Mouse (Mus musculus): Measurements from ENCODE around the gene Serp1.
"Not testable (repeated sequence)": the region's sequence is repeated elsewhere in the genome, so short reads cannot be mapped to it uniquely, and the experiment has no call there.

The Serp1 gene

DNA sequence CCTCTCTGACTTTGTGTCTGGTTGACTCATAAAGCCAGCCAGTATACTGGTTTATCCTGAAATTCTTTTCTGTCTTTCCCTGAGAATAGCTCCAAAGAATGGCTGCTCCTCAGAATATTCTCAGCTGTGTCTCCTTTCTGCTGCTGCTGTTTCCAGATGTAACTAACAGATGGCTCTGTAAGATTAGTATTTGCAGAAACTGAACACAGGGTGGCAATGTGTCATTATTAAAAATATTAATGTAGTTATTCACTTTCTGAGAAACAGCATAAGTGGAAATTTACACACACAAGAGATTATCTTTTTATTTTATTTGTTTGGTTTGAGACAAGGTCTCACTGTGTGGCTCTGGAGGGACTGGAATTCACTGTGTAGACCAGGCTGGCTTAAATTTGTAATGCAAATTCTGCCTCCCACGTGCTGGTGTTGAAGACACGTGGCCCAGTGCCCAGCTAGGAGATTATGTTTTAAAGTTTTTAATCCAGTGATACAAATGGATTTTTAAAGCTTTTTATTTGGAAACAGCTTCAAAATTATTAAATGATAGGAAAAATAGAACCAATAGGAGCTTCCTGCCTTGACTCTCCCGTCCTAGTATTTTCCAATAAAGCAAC is 21.9 kb downstream of the Serp1 start:
- no peak for DNase-seq

GRCm38 (mm10) chr3:58501961-58502360 is 23.7 kb downstream of the Serp1 start:
- DNase-seq: no peak

- DNase-seq: peak; percentile 29
Observed at GRCm38 (mm10) chr3:58493621-58494020, 32.1 kb downstream of the Serp1 start.

GRCm38 (mm10) chr3:58490787-58491186 is 34.9 kb downstream of the Serp1 start:
- peak; percentile 22 for DNase-seq

GRCm38 (mm10) chr3:58487999-58488775 is 37.5 kb downstream of the Serp1 start:
- DNase-seq: no peak

DNA sequence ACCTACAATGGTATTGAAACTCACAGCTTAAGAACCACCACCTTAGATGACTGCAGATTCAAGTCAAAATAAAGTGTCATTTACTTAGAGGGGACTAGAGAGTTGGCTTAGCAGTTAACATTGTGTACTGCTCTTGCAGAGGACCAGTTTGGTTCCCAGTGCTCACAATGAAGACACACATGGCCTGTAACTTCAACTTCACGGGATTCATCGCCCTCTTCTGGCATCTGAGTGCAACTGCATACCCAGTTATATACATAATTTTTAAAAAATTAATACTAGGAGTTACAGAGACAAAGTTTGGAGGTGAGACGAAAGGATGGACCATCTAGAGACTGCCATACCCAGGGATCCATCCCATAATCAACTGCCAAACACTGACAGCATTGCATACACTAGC is 38.6 kb downstream of the Serp1 start:
- no peak for DNase-seq

DNA sequence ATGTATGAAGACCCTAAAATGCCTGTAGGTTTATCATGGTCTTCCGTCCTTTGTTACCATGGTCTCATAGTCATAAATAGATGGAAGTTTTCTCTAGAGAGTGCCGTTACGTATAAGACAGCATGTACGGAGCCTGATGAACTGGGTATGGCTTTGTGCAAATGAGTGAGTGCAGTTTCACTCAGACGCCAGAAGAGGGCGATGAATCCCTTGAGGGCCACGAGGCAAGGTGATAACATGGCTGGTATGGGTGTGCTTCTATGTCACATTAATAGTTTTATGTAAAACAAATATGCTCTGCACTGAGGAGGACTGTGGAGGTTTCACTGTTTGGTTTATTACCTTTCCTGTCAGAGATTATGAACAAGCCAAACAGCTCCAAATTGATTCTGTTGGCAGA is 39.8 kb downstream of the Serp1 start:
- DNase-seq: no peak

GRCm38 (mm10) chr3:58478755-58479455 is 46.8 kb downstream of the Serp1 start:
- no peak for DNase-seq

GRCm38 (mm10) chr3:58475298-58475697 is 50.4 kb downstream of the Serp1 start:
- not testable (repeated sequence) for DNase-seq
